Mouse (Mus musculus): Measurements from ENCODE around the gene Slc1a5.

- TF ChIP-seq POLR2AphosphoS2 (IDR thresholded peaks at IDR 0.05; ENCODE audit: insufficient read length, low read depth) (no peak), MAX (IDR thresholded peaks at IDR 0.05; ENCODE audit: low read depth) (no peak), USF1 (IDR thresholded peaks at IDR 0.05; ENCODE audit: low read depth) (no peak), POLR2A (IDR thresholded peaks at IDR 0.05; ENCODE audit: insufficient read length, low read depth) (no peak), CEBPB (IDR thresholded peaks at IDR 0.05; ENCODE audit: insufficient read depth, poor library complexity, severe bottlenecking) (no peak), E2F4 (IDR thresholded peaks at IDR 0.05; ENCODE audit: insufficient read depth) (no peak), TCF12 (IDR thresholded peaks at IDR 0.05; ENCODE audit: insufficient read depth, poor library complexity, severe bottlenecking) (no peak), MYOD1 (IDR thresholded peaks at IDR 0.05; ENCODE audit: control insufficient read depth in 1 of 3, insufficient read length in 2 of 3, low read depth in 2 of 3) (no peak)
Measured at GRCm38 (mm10) chr7:16808647-16809046, 27.5 kb downstream of the Slc1a5 start.

All from myocyte (in vitro differentiated cells).